Mouse (Mus musculus) hindbrain, embryonic 11.5 days (tissue): ENCODE results near the gene A830018L16Rik. TPM values are rescaled to one million over a fixed set of nuclear protein-coding genes. Genes with fewer than 3 reads are reported as not detected.

Source experiments
- ATAC-seq: fragments of 200-750 bp; cut with Nextera tagmentation; 2 replicates; pipeline ENCODE4 v1.8.0; 2017; ENCODE audit warnings: mild to moderate bottlenecking, moderate TSS enrichment, moderate library complexity; ENCODE audit not compliant: low FRiP score
- DNase-seq: peaks from one replicate; pipeline ENCODE4 v3.0.0-alpha.2; 2015; ENCODE audit warnings: low spot score
- H3K27ac ChIP-seq: fragments of 300-500 bp; sonication (generic); 2 replicates; pipeline ENCODE4 v1.5.1; 2014; ENCODE audit warnings: mild to moderate bottlenecking, low read depth, low read length
- H3K27me3 ChIP-seq: fragments of 300-500 bp; sonication (generic); 2 replicates; pipeline ENCODE4 v1.6.1; 2014; ENCODE audit warnings: mild to moderate bottlenecking, low read length, moderate library complexity, mixed read lengths; ENCODE audit not compliant: control insufficient read depth, insufficient read depth
- H3K36me3 ChIP-seq: fragments of 300-500 bp; sonication (generic); 2 replicates; pipeline ENCODE4 v1.6.1; 2014; ENCODE audit warnings: mild to moderate bottlenecking, low read length, moderate library complexity, mixed read lengths; ENCODE audit not compliant: control insufficient read depth, insufficient read depth
- H3K4me1 ChIP-seq: fragments of 300-500 bp; sonication (generic); replicated peaks from 2 replicates; pipeline ENCODE4 v1.6.1; 2014; ENCODE audit warnings: low read length, mixed read lengths; ENCODE audit not compliant: control insufficient read depth, insufficient read depth
- H3K4me2 ChIP-seq: fragments of 300-500 bp; sonication (generic); replicated peaks from 2 replicates; pipeline ENCODE4 v1.6.1; 2014; ENCODE audit warnings: mild to moderate bottlenecking, low read depth, low read length
- H3K4me3 ChIP-seq: fragments of 300-500 bp; sonication (generic); 2 replicates; pipeline ENCODE4 v1.5.1; 2014; ENCODE audit warnings: low read depth, low read length
- H3K9ac ChIP-seq: fragments of 300-500 bp; sonication (generic); 2 replicates; pipeline ENCODE4 v1.6.1; 2014; ENCODE audit warnings: low read depth, low read length
- H3K9me3 ChIP-seq: fragments of 300-500 bp; sonication (generic); 2 replicates; pipeline ENCODE4 v1.6.1; 2016; ENCODE audit warnings: low read length; ENCODE audit not compliant: control insufficient read depth
- WGBS: fragments of 180-500 bp; shearing (Covaris S2); extraction: QIAGEN DNeasy Blood & Tissue Kit; methylation state at CpG from one replicate; pipeline ENCODE4 v1.1.7; 2014; 5-methylcytosine and 5-hydroxymethylcytosine counted together
- polyA plus RNA-seq: library from polyadenylated mRNA; unstranded; fragments of >200 nt; fragmentation: Nextera tagmentation; extraction: Ambion mirVana; gene quantifications from 2 replicates; pipeline ENCODE4 v1.2.1, GENCODE M21; 2014

A830018L16Rik gene
- 1.2 and 1.7 TPM in 2 replicates for polyA plus RNA-seq

- Histone ChIP-seq H3K27ac (no peak within 1 kb of the TSS), H3K4me3 (peak within 1 kb of the TSS; percentile 48)
- peak; percentile 100 for ATAC-seq
Observed at GRCm38 (mm10) chr1:11413894-11414556, at the start of gene A830018L16Rik. Gene A830018L16Rik, plus strand, starts transcription at chr1:11414105.

GRCm38 (mm10) chr1:11385846-11386245, 28.1 kb upstream of the A830018L16Rik start:
- H3K9ac ChIP-seq, result no peak overlapping the region
- no peak overlapping the region for H3K4me3 ChIP-seq
- no peak overlapping the region for H3K4me2 ChIP-seq
- H3K27ac ChIP-seq, result no peak overlapping the region
- no peaks in the 10 kb centered on the region for H3K4me1 ChIP-seq
- H3K9me3 ChIP-seq, result no peaks in the 10 kb centered on the region
- H3K36me3 ChIP-seq, result no peaks in the 10 kb centered on the region
- H3K27me3 ChIP-seq, result no peaks in the 10 kb centered on the region
- DNase-seq (peak; percentile 2), ATAC-seq (no peak)
- 64% methylated on average over 3 of the region's 3 CpGs for WGBS

More at GRCm38 (mm10) chr1:11413894-11414556, at the start of gene A830018L16Rik:
- DNase-seq, result peak; percentile 85
- Histone ChIP-seq H3K4me2 (peak within 1 kb of the TSS; percentile 81), H3K4me1 (no peaks in the 10 kb centered on the region), H3K27me3 (peaks cover 5% of the 10 kb centered on the region), H3K9ac (peak within 1 kb of the TSS; percentile 61), H3K36me3 (no peaks in the 10 kb centered on the region), H3K9me3 (no peaks in the 10 kb centered on the region)
- WGBS, result under 1% methylated on average over 37 of the region's 50 CpGs

- H3K4me2 ChIP-seq, result no peak overlapping the region
- DNase-seq (no peak), ATAC-seq (no peak)
- no peaks in the 10 kb centered on the region for H3K27me3 ChIP-seq
- no peaks in the 10 kb centered on the region for H3K9me3 ChIP-seq
- no peak overlapping the region for H3K4me3 ChIP-seq
- no peak overlapping the region for H3K27ac ChIP-seq
- no peak overlapping the region for H3K9ac ChIP-seq
- WGBS, result 51% methylated on average over 4 of the region's 4 CpGs
- no peaks in the 10 kb centered on the region for H3K4me1 ChIP-seq
- no peaks in the 10 kb centered on the region for H3K36me3 ChIP-seq
Observed at GRCm38 (mm10) chr1:11395408-11395807, 18.5 kb upstream of the A830018L16Rik start.

GRCm38 (mm10) chr1:11395996-11396736, 17.7 kb upstream of the A830018L16Rik start:
- Histone ChIP-seq H3K4me3 (no peak overlapping the region), H3K4me1 (no peaks in the 10 kb centered on the region), H3K9ac (no peak overlapping the region), H3K4me2 (no peak overlapping the region), H3K36me3 (no peaks in the 10 kb centered on the region), H3K27me3 (no peaks in the 10 kb centered on the region), H3K27ac (no peak overlapping the region), H3K9me3 (no peaks in the 10 kb centered on the region)
- ATAC-seq (no peak), DNase-seq (no peak)
- WGBS, result 93% methylated on average over 2 of the region's 2 CpGs

GRCm38 (mm10) chr1:11401159-11401558, 12.7 kb upstream of the A830018L16Rik start:
- WGBS, result 31% methylated on average over 2 of the region's 2 CpGs
- no peak overlapping the region for H3K4me3 ChIP-seq
- H3K9me3 ChIP-seq, result no peaks in the 10 kb centered on the region
- no peak overlapping the region for H3K27ac ChIP-seq
- no peaks in the 10 kb centered on the region for H3K4me1 ChIP-seq
- no peak for ATAC-seq
- H3K9ac ChIP-seq, result no peak overlapping the region
- H3K36me3 ChIP-seq, result no peaks in the 10 kb centered on the region
- H3K27me3 ChIP-seq, result no peaks in the 10 kb centered on the region
- no peak overlapping the region for H3K4me2 ChIP-seq
- DNase-seq, result no peak

- DNase-seq (no peak), ATAC-seq (no peak)
- H3K27me3 ChIP-seq, result no peaks in the 10 kb centered on the region
- no peaks in the 10 kb centered on the region for H3K36me3 ChIP-seq
- H3K27ac ChIP-seq, result no peak overlapping the region
- H3K4me1 ChIP-seq, result no peaks in the 10 kb centered on the region
- no peaks in the 10 kb centered on the region for H3K9me3 ChIP-seq
- no peak overlapping the region for H3K9ac ChIP-seq
- H3K4me3 ChIP-seq, result no peak overlapping the region
- H3K4me2 ChIP-seq, result no peak overlapping the region
Observed at GRCm38 (mm10) chr1:11405527-11405926, 8.4 kb upstream of the A830018L16Rik start.

- no peaks in the 10 kb centered on the region for H3K36me3 ChIP-seq
- no peak overlapping the region for H3K4me3 ChIP-seq
- H3K4me2 ChIP-seq, result no peak overlapping the region
- H3K4me1 ChIP-seq, result no peaks in the 10 kb centered on the region
- no peak for ATAC-seq
- WGBS, result 95% methylated on average over 3 of the region's 3 CpGs
- no peaks in the 10 kb centered on the region for H3K27me3 ChIP-seq
- H3K9ac ChIP-seq, result no peak overlapping the region
- DNase-seq, result no peak
- H3K9me3 ChIP-seq, result no peaks in the 10 kb centered on the region
- no peak overlapping the region for H3K27ac ChIP-seq
Observed at GRCm38 (mm10) chr1:11406026-11406425, 7.9 kb upstream of the A830018L16Rik start.

- Histone ChIP-seq H3K4me2 (peak overlapping the region; percentile 81), H3K27me3 (peaks cover 5% of the 10 kb centered on the region), H3K9me3 (no peaks in the 10 kb centered on the region), H3K9ac (peak overlapping the region; percentile 61), H3K4me1 (no peaks in the 10 kb centered on the region), H3K36me3 (no peaks in the 10 kb centered on the region), H3K4me3 (peak overlapping the region; percentile 48), H3K27ac (no peak overlapping the region)
- no peak for DNase-seq
- peak; percentile 56; the same call in 1 of the 2 replicates for ATAC-seq
- WGBS, result 2% methylated on average over 9 of the region's 9 CpGs
Observed at GRCm38 (mm10) chr1:11414560-11414959, 655 bp downstream of the A830018L16Rik start.

GRCm38 (mm10) chr1:11427310-11427709, 13.4 kb downstream of the A830018L16Rik start:
- H3K9me3 ChIP-seq, result no peaks in the 10 kb centered on the region
- ATAC-seq (no peak), DNase-seq (no peak)
- no peaks in the 10 kb centered on the region for H3K36me3 ChIP-seq
- no peak overlapping the region for H3K27ac ChIP-seq
- H3K4me2 ChIP-seq, result no peak overlapping the region
- H3K27me3 ChIP-seq, result no peaks in the 10 kb centered on the region
- no peak overlapping the region for H3K9ac ChIP-seq
- no peaks in the 10 kb centered on the region for H3K4me1 ChIP-seq
- no peak overlapping the region for H3K4me3 ChIP-seq
- WGBS, result 88% methylated on average over 1 of the region's 1 CpGs
